Mouse (Mus musculus): ENCODE results near the gene Igsf3.

Igsf3 gene

GRCm38 (mm10) chr3:101376538-101377247, at the start of gene Igsf3:
Gene Igsf3 (plus strand): TSS chr3:101377083.
- DNase-seq = peak; percentile 73

GRCm38 (mm10) chr3:101327248-101327647, 49.6 kb upstream of the Igsf3 start:
- no peak for DNase-seq

GRCm38 (mm10) chr3:101328617-101329016, 48.3 kb upstream of the Igsf3 start:
- no peak for DNase-seq

GRCm38 (mm10) chr3:101343199-101343924, 33.5 kb upstream of the Igsf3 start:
- no peak for DNase-seq

GRCm38 (mm10) chr3:101344246-101344645, 32.6 kb upstream of the Igsf3 start:
- DNase-seq = no peak

- DNase-seq = no peak
Observed at GRCm38 (mm10) chr3:101345299-101345698, 31.6 kb upstream of the Igsf3 start.

GRCm38 (mm10) chr3:101346806-101347205, 30.1 kb upstream of the Igsf3 start:
- no peak for DNase-seq

GRCm38 (mm10) chr3:101348501-101349161, 28.3 kb upstream of the Igsf3 start:
- DNase-seq = no peak

- no peak for DNase-seq
Observed at GRCm38 (mm10) chr3:101349542-101350307, 27.2 kb upstream of the Igsf3 start.

- no peak for DNase-seq
Observed at GRCm38 (mm10) chr3:101350406-101350805, 26.5 kb upstream of the Igsf3 start.

- no peak for DNase-seq
Observed at GRCm38 (mm10) chr3:101354490-101354889, 22.4 kb upstream of the Igsf3 start.

GRCm38 (mm10) chr3:101355702-101356101, 21.2 kb upstream of the Igsf3 start:
- no peak for DNase-seq

- DNase-seq = no peak
Observed at GRCm38 (mm10) chr3:101356583-101357553, 20.0 kb upstream of the Igsf3 start.

- no peak for DNase-seq
Observed at GRCm38 (mm10) chr3:101360832-101361231, 16.1 kb upstream of the Igsf3 start.

- no peak for DNase-seq
Observed at GRCm38 (mm10) chr3:101362391-101362790, 14.5 kb upstream of the Igsf3 start.

GRCm38 (mm10) chr3:101363574-101363973, 13.3 kb upstream of the Igsf3 start:
- no peak for DNase-seq

- no peak for DNase-seq
Observed at GRCm38 (mm10) chr3:101365081-101365612, 11.7 kb upstream of the Igsf3 start.

- DNase-seq = no peak
Observed at GRCm38 (mm10) chr3:101365911-101366310, 11.0 kb upstream of the Igsf3 start.

- no peak for DNase-seq
Observed at GRCm38 (mm10) chr3:101367372-101367771, 9.5 kb upstream of the Igsf3 start.

GRCm38 (mm10) chr3:101369301-101369881, 7.5 kb upstream of the Igsf3 start:
- no peak for DNase-seq

- peak; percentile 81 for DNase-seq
Observed at GRCm38 (mm10) chr3:101372345-101372980, 4.4 kb upstream of the Igsf3 start.
